Mouse (Mus musculus): ENCODE measurements around the gene 4930469K13Rik. TPM values are rescaled to one million over a fixed set of nuclear protein-coding genes. Genes with fewer than 3 reads are reported as not detected.

The 4930469K13Rik gene
- polyA plus RNA-seq, 1 experiment from 2014 or later, result not detected

- no peaks in the 10 kb centered on the region for H3K9me3 ChIP-seq
- no peak for ATAC-seq
- WGBS, result 14% methylated on average over 15 of the region's 15 CpGs
- H3K4me3 ChIP-seq (replicated peaks), result no peak overlapping the region
- H3K4me2 ChIP-seq (replicated peaks), result peak overlapping the region; percentile 30; the same call in 1 of the 2 replicates
- no peak overlapping the region for H3K9ac ChIP-seq
- no peaks in the 10 kb centered on the region for H3K27me3 ChIP-seq (replicated peaks)
- no peak overlapping the region for H3K27ac ChIP-seq
- no peaks in the 10 kb centered on the region for H3K4me1 ChIP-seq (replicated peaks)
- H3K36me3 ChIP-seq, result no peaks in the 10 kb centered on the region
These were observed 24.6 kb downstream of the 4930469K13Rik start for GRCm38 (mm10) chr11:34073776-34074175.

DNA sequence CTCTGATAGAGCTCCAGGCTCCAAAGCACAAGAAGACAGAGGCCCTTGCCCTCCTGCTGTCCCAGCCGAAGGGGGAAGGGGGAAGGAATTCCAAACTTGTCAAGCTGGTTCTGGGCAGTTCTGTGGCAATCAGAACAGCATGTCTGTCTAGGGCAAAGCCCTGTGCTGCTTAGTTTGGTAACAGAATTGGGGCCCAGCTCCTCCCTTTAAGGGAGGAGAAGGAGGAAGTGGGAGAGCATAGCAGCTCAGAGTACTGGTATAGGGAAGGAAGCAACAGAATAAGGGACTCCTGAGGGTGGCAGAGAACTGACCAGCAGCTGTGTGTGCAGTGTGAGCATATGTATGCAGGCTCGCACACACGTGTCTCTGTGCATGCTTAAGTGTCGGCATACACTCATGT lies 26.0 kb downstream of the 4930469K13Rik start:
- no peak overlapping the region for H3K27ac ChIP-seq
- ATAC-seq, result peak; percentile 36; the same call in 1 of the 2 replicates
- 65% methylated on average over 4 of the region's 4 CpGs for WGBS
- H3K4me2 ChIP-seq (replicated peaks), result no peak overlapping the region
- H3K4me3 ChIP-seq (replicated peaks), result no peak overlapping the region
- H3K9ac ChIP-seq, result no peak overlapping the region
- no peaks in the 10 kb centered on the region for H3K4me1 ChIP-seq (replicated peaks)
- no peaks in the 10 kb centered on the region for H3K9me3 ChIP-seq
- H3K27me3 ChIP-seq (replicated peaks), result no peaks in the 10 kb centered on the region
- no peaks in the 10 kb centered on the region for H3K36me3 ChIP-seq

- H3K9me3 ChIP-seq, result no peaks in the 10 kb centered on the region
- no peaks in the 10 kb centered on the region for H3K36me3 ChIP-seq
- no peaks in the 10 kb centered on the region for H3K4me1 ChIP-seq (replicated peaks)
- no peak overlapping the region for H3K4me3 ChIP-seq (replicated peaks)
- no peaks in the 10 kb centered on the region for H3K27me3 ChIP-seq (replicated peaks)
- H3K4me2 ChIP-seq (replicated peaks), result no peak overlapping the region
- no peak overlapping the region for H3K9ac ChIP-seq
- no peak overlapping the region for H3K27ac ChIP-seq
- no peak for ATAC-seq
These were observed 27.8 kb downstream of the 4930469K13Rik start for GRCm38 (mm10) chr11:34070596-34070995.

GRCm38 (mm10) chr11:34063702-34064485 lies 34.5 kb downstream of the 4930469K13Rik start:
- Histone ChIP-seq H3K27ac (no peak overlapping the region), H3K4me2 (replicated peaks) (no peak overlapping the region), H3K27me3 (replicated peaks) (no peaks in the 10 kb centered on the region), H3K9me3 (no peaks in the 10 kb centered on the region), H3K4me3 (replicated peaks) (no peak overlapping the region), H3K9ac (no peak overlapping the region), H3K36me3 (no peaks in the 10 kb centered on the region), H3K4me1 (replicated peaks) (no peaks in the 10 kb centered on the region)
- no peak for ATAC-seq
- 62% methylated on average over 5 of the region's 5 CpGs for WGBS

GRCm38 (mm10) chr11:34063257-34063656 lies 35.1 kb downstream of the 4930469K13Rik start:
- WGBS, result 57% methylated on average over 2 of the region's 2 CpGs
- Histone ChIP-seq H3K27me3 (replicated peaks) (no peaks in the 10 kb centered on the region), H3K36me3 (no peaks in the 10 kb centered on the region), H3K27ac (no peak overlapping the region), H3K9me3 (no peaks in the 10 kb centered on the region), H3K4me1 (replicated peaks) (no peaks in the 10 kb centered on the region), H3K4me3 (replicated peaks) (no peak overlapping the region), H3K9ac (no peak overlapping the region), H3K4me2 (replicated peaks) (no peak overlapping the region)
- ATAC-seq, result no peak

- ATAC-seq, result no peak
- WGBS, result 42% methylated on average over 6 of the region's 6 CpGs
- no peak overlapping the region for H3K27ac ChIP-seq
These were observed 36.6 kb downstream of the 4930469K13Rik start for GRCm38 (mm10) chr11:34061740-34062139.

DNA sequence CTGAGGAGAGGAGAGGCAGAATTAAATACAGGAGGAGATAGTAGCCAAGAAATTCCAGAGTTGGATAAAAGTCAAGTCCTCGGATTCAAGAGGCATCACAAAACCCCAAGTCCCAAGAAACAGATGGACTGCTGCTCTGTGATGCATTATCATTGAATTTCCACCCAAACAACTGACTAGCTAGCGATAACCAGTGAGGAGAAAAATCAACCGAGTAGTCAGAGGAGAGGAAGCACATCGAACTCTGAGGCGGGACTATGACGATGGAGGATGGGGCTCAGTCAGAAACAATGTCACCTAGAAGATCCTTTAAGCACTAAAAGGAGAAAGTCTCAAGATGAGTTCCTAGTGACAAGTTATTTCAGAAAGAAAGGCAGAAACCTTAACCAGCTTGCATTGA lies 39.4 kb downstream of the 4930469K13Rik start:
- H3K4me1 ChIP-seq (replicated peaks), result no peaks in the 10 kb centered on the region
- H3K4me3 ChIP-seq (replicated peaks), result no peak overlapping the region
- no peak overlapping the region for H3K9ac ChIP-seq
- WGBS, result 86% methylated on average over 6 of the region's 6 CpGs
- ATAC-seq, result no peak
- no peak overlapping the region for H3K4me2 ChIP-seq (replicated peaks)
- no peak overlapping the region for H3K27ac ChIP-seq
- H3K9me3 ChIP-seq, result no peaks in the 10 kb centered on the region
- no peaks in the 10 kb centered on the region for H3K36me3 ChIP-seq
- no peaks in the 10 kb centered on the region for H3K27me3 ChIP-seq (replicated peaks)

More at GRCm38 (mm10) chr11:34061740-34062139, 36.6 kb downstream of the 4930469K13Rik start:
- Histone ChIP-seq H3K4me2 (replicated peaks) (no peak overlapping the region), H3K9ac (no peak overlapping the region), H3K36me3 (no peaks in the 10 kb centered on the region), H3K27me3 (replicated peaks) (no peaks in the 10 kb centered on the region), H3K4me3 (replicated peaks) (no peak overlapping the region), H3K9me3 (no peaks in the 10 kb centered on the region), H3K4me1 (replicated peaks) (no peaks in the 10 kb centered on the region)

GRCm38 (mm10) chr11:34058332-34058731 lies 40.0 kb downstream of the 4930469K13Rik start:
- H3K9me3 ChIP-seq, result no peaks in the 10 kb centered on the region
- H3K4me2 ChIP-seq (replicated peaks), result no peak overlapping the region
- ATAC-seq, result no peak
- H3K27me3 ChIP-seq (replicated peaks), result no peaks in the 10 kb centered on the region
- H3K27ac ChIP-seq, result no peak overlapping the region
- no peaks in the 10 kb centered on the region for H3K4me1 ChIP-seq (replicated peaks)
- no peak overlapping the region for H3K4me3 ChIP-seq (replicated peaks)
- no peaks in the 10 kb centered on the region for H3K36me3 ChIP-seq
- H3K9ac ChIP-seq, result no peak overlapping the region

- no peak overlapping the region for H3K27ac ChIP-seq
- no peak overlapping the region for H3K9ac ChIP-seq
- ATAC-seq, result no peak
- no peaks in the 10 kb centered on the region for H3K27me3 ChIP-seq (replicated peaks)
- no peaks in the 10 kb centered on the region for H3K36me3 ChIP-seq
- H3K4me1 ChIP-seq (replicated peaks), result no peaks in the 10 kb centered on the region
- H3K4me2 ChIP-seq (replicated peaks), result no peak overlapping the region
- H3K4me3 ChIP-seq (replicated peaks), result no peak overlapping the region
- H3K9me3 ChIP-seq, result no peaks in the 10 kb centered on the region
- 94% methylated on average over 1 of the region's 1 CpGs for WGBS
These were observed 41.6 kb downstream of the 4930469K13Rik start for GRCm38 (mm10) chr11:34056715-34057114.

GRCm38 (mm10) chr11:34054031-34054727 lies 44.2 kb downstream of the 4930469K13Rik start:
- H3K36me3 ChIP-seq, result no peaks in the 10 kb centered on the region
- no peaks in the 10 kb centered on the region for H3K27me3 ChIP-seq (replicated peaks)
- H3K27ac ChIP-seq, result no peak overlapping the region
- H3K4me1 ChIP-seq (replicated peaks), result no peaks in the 10 kb centered on the region
- no peak overlapping the region for H3K4me3 ChIP-seq (replicated peaks)
- no peak for ATAC-seq
- H3K4me2 ChIP-seq (replicated peaks), result no peak overlapping the region
- H3K9me3 ChIP-seq, result no peaks in the 10 kb centered on the region
- 78% methylated on average over 7 of the region's 7 CpGs for WGBS
- no peak overlapping the region for H3K9ac ChIP-seq

GRCm38 (mm10) chr11:34053031-34053818 lies 45.1 kb downstream of the 4930469K13Rik start:
- no peaks in the 10 kb centered on the region for H3K9me3 ChIP-seq
- ATAC-seq, result no peak

DNA sequence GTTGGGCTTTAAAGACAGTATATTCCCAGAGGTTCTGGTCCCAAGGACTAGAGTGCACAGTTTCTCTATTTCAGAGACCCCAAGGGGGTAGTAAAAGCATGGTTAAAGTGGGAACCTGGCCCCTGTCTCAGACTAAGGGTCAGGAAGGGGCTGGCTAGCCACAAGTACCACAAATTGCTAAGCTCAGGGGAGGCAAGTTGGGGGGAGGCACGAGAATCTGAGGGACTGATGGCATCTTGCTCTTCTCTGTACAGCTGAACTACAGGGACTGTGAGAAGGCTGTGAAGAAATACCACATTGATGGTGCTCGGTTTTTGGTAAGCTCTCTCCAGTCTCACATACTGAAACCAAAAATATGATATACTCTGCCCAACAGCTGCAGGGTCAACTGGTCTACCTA lies 47.7 kb downstream of the 4930469K13Rik start:
- WGBS, result 85% methylated on average over 2 of the region's 2 CpGs

More at GRCm38 (mm10) chr11:34053031-34053818, 45.1 kb downstream of the 4930469K13Rik start:
- H3K27me3 ChIP-seq (replicated peaks), result no peaks in the 10 kb centered on the region
- no peaks in the 10 kb centered on the region for H3K4me1 ChIP-seq (replicated peaks)
- no peak overlapping the region for H3K4me2 ChIP-seq (replicated peaks)
- H3K27ac ChIP-seq, result no peak overlapping the region
- no peak overlapping the region for H3K4me3 ChIP-seq (replicated peaks)
- no peak overlapping the region for H3K9ac ChIP-seq
- WGBS, result 77% methylated on average over 6 of the region's 6 CpGs
- H3K36me3 ChIP-seq, result no peaks in the 10 kb centered on the region

More for the DNA sequence above, 47.7 kb downstream of the 4930469K13Rik start:
- Histone ChIP-seq H3K27me3 (replicated peaks) (no peaks in the 10 kb centered on the region), H3K36me3 (no peaks in the 10 kb centered on the region), H3K4me1 (replicated peaks) (no peaks in the 10 kb centered on the region), H3K4me2 (replicated peaks) (no peak overlapping the region), H3K27ac (no peak overlapping the region), H3K9ac (no peak overlapping the region), H3K4me3 (replicated peaks) (no peak overlapping the region), H3K9me3 (no peaks in the 10 kb centered on the region)
- no peak for ATAC-seq
